Mouse (Mus musculus): ENCODE measurements around the gene Inhbc.
A peak's percentile ranks its signal among the peaks of the same experiment; 100 is the strongest.

- TF ChIP-seq CTCF (IDR thresholded peaks at IDR 0.05; ENCODE audit: low read depth) (peak; percentile 90), EP300 (IDR thresholded peaks at IDR 0.05; ENCODE audit: low read depth) (no peak)
These were observed 57.9 kb downstream of the Inhbc start for GRCm38 (mm10) chr10:127312356-127312676.

Measured in heart, postnatal 0 days (tissue).